Mouse (Mus musculus): ENCODE results near the gene Cys1. TPM values are rescaled to one million over a fixed set of nuclear protein-coding genes. Genes with fewer than 3 reads are reported as not detected.

Cys1 gene
- total RNA-seq, 2 experiments from 2014 or later: 6.8 to 7.5 TPM

Other genes with a start within 250 kb of the Cys1 start
- gene Taf1b, start 183.5 kb downstream of the Cys1 start, total RNA-seq (2021): 1 to 10 TPM; 6.4 to 6.9 TPM
- under 1 TPM; 0.16 to 0.22 TPM for gene Grhl1, start 109.5 kb downstream of the Cys1 start, total RNA-seq (2021)
- 1 to 10 TPM; 4.4 to 6.1 TPM for gene Klf11, start 30.5 kb downstream of the Cys1 start, total RNA-seq (2021)
- gene Rrm2, start 26.4 kb upstream of the Cys1 start, total RNA-seq (2021): 1 to 10 TPM; 8.1 to 8.6 TPM
- 1 to 10 TPM; 7.2 to 7.7 TPM for gene Mboat2, start 149.1 kb upstream of the Cys1 start, total RNA-seq (2021)